Mouse (Mus musculus) heart, embryonic 16.5 days (tissue): ENCODE results near the gene Gck. TPM values are rescaled to one million over a fixed set of nuclear protein-coding genes. Genes with fewer than 3 reads are reported as not detected.

Source experiments
- ATAC-seq: fragments of 200-750 bp; cut with Nextera tagmentation; replicated peaks from 2 replicates; pipeline ENCODE4 v1.8.0; 2017; ENCODE audit warnings: moderate number of reproducible peaks; ENCODE audit not compliant: insufficient read depth, low FRiP score; ENCODE audit errors: extremely low read depth
- H3K27ac ChIP-seq: fragments of 300-500 bp; sonication (generic); 2 replicates; pipeline ENCODE4 v1.5.1; 2014; ENCODE audit warnings: mild to moderate bottlenecking, low read length, control low read depth, moderate library complexity
- H3K27me3 ChIP-seq: fragments of 300-500 bp; sonication (generic); 2 replicates; pipeline ENCODE4 v1.6.1; 2014; ENCODE audit warnings: low read length, mixed read lengths; ENCODE audit not compliant: control insufficient read depth, insufficient read depth
- H3K36me3 ChIP-seq: fragments of 300-500 bp; sonication (generic); 2 replicates; pipeline ENCODE4 v1.6.1; 2014; ENCODE audit not compliant: control insufficient read depth, insufficient read depth
- H3K4me1 ChIP-seq: fragments of 300-500 bp; sonication (generic); 2 replicates; pipeline ENCODE4 v1.6.1; 2014; ENCODE audit warnings: low read length, mixed read lengths; ENCODE audit not compliant: control insufficient read depth, insufficient read depth
- H3K4me2 ChIP-seq: fragments of 300-500 bp; sonication (generic); 2 replicates; pipeline ENCODE4 v1.6.1; 2014; ENCODE audit warnings: low read depth, mild to moderate bottlenecking, control low read depth, low read length
- H3K4me3 ChIP-seq: fragments of 300-500 bp; sonication (generic); 2 replicates; pipeline ENCODE4 v1.5.1; 2014; ENCODE audit warnings: mild to moderate bottlenecking, control low read depth, low read length
- H3K9ac ChIP-seq: fragments of 300-500 bp; sonication (generic); 2 replicates; pipeline ENCODE4 v1.6.1; 2014; ENCODE audit warnings: low read length, control low read depth
- H3K9me3 ChIP-seq: fragments of 300-500 bp; sonication (generic); replicated peaks from 2 replicates; pipeline ENCODE4 v1.6.1; 2016; ENCODE audit warnings: low read length; ENCODE audit not compliant: control insufficient read depth
- WGBS: fragments of 180-500 bp; shearing (Covaris S2); extraction: QIAGEN DNeasy Blood & Tissue Kit; methylation state at CpG from one replicate; pipeline ENCODE4 v1.1.7; 2014; 5-methylcytosine and 5-hydroxymethylcytosine counted together
- polyA plus RNA-seq: library from polyadenylated mRNA; unstranded; fragments of >200 nt; fragmentation: Nextera tagmentation; extraction: Ambion mirVana; gene quantifications from 2 replicates; pipeline ENCODE4 v1.2.1, GENCODE M21; 2015

The Gck gene
- polyA plus RNA-seq, 1 experiment from 2014 or later = 1.2 TPM

GRCm38 (mm10) chr11:5920323-5920960 is 29.4 kb downstream of the Gck start:
- H3K4me2 ChIP-seq = no peak overlapping the region
- H3K27me3 ChIP-seq = no peaks in the 10 kb centered on the region
- H3K9me3 ChIP-seq = no peaks in the 10 kb centered on the region; the same call in 1 of the 2 replicates
- WGBS = 36% methylated on average over 17 of the region's 17 CpGs
- no peak overlapping the region for H3K9ac ChIP-seq
- no peaks in the 10 kb centered on the region for H3K36me3 ChIP-seq
- no peak overlapping the region for H3K4me3 ChIP-seq
- no peak overlapping the region for H3K27ac ChIP-seq
- H3K4me1 ChIP-seq = peaks cover 11% of the 10 kb centered on the region
- no peak for ATAC-seq

GRCm38 (mm10) chr11:5919606-5920005 is 30.3 kb downstream of the Gck start:
- Histone ChIP-seq H3K4me3 (no peak overlapping the region), H3K27me3 (no peaks in the 10 kb centered on the region), H3K36me3 (no peaks in the 10 kb centered on the region), H3K4me2 (no peak overlapping the region), H3K27ac (no peak overlapping the region), H3K4me1 (peaks cover 13% of the 10 kb centered on the region), H3K9me3 (no peaks in the 10 kb centered on the region; the same call in 1 of the 2 replicates), H3K9ac (no peak overlapping the region)
- 86% methylated on average over 4 of the region's 4 CpGs for WGBS
- ATAC-seq = no peak

DNA sequence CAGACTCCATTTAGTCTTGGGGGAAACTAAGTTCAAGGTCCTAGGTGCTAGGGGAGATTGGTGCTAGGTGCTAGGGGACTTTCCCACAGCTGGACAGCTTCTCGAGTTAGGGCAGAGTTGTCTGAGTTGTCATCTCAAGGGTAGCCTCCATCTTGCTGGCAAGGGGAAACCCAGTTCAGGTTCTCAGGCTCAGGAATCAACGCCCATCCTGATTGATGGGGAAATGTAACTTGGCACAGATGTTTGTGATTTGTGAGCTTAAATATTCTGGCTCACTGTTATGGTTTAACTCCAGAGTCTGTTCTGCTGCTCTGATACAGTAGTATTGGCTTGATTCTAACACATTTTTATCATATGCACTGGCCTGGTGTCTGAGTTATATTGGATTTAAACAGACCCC is 31.8 kb downstream of the Gck start:
- H3K4me3 ChIP-seq = no peak overlapping the region
- no peaks in the 10 kb centered on the region for H3K27me3 ChIP-seq
- H3K36me3 ChIP-seq = no peaks in the 10 kb centered on the region
- peaks cover 15% of the 10 kb centered on the region for H3K4me1 ChIP-seq
- H3K9me3 ChIP-seq = no peaks in the 10 kb centered on the region; the same call in 1 of the 2 replicates
- no peak overlapping the region for H3K9ac ChIP-seq
- WGBS = 76% methylated on average over 2 of the region's 2 CpGs
- H3K27ac ChIP-seq = no peak overlapping the region
- ATAC-seq = no peak
- H3K4me2 ChIP-seq = no peak overlapping the region

GRCm38 (mm10) chr11:5916178-5916548 is 33.7 kb downstream of the Gck start:
- H3K27me3 ChIP-seq = no peaks in the 10 kb centered on the region
- WGBS = 63% methylated on average over 8 of the region's 8 CpGs
- no peak overlapping the region for H3K27ac ChIP-seq
- H3K36me3 ChIP-seq = no peaks in the 10 kb centered on the region
- H3K9ac ChIP-seq = no peak overlapping the region
- no peak overlapping the region for H3K4me2 ChIP-seq
- H3K4me1 ChIP-seq = peaks cover 16% of the 10 kb centered on the region
- no peaks in the 10 kb centered on the region; the same call in 1 of the 2 replicates for H3K9me3 ChIP-seq
- no peak for ATAC-seq
- H3K4me3 ChIP-seq = no peak overlapping the region

- H3K27ac ChIP-seq = 0 out of 2 replicates have a peak overlapping the region, but pooled peaks have one; percentile 6
Observed at GRCm38 (mm10) chr11:5915429-5916177, 34.3 kb downstream of the Gck start.

GRCm38 (mm10) chr11:5914940-5915339 is 34.9 kb downstream of the Gck start:
- H3K4me1 ChIP-seq = peaks cover 16% of the 10 kb centered on the region
- WGBS = 51% methylated on average over 5 of the region's 5 CpGs
- H3K36me3 ChIP-seq = no peaks in the 10 kb centered on the region
- no peaks in the 10 kb centered on the region; the same call in 1 of the 2 replicates for H3K9me3 ChIP-seq
- H3K4me3 ChIP-seq = no peak overlapping the region
- no peak overlapping the region for H3K27ac ChIP-seq
- no peak for ATAC-seq
- no peak overlapping the region for H3K4me2 ChIP-seq
- no peaks in the 10 kb centered on the region for H3K27me3 ChIP-seq
- H3K9ac ChIP-seq = no peak overlapping the region

More at GRCm38 (mm10) chr11:5915429-5916177, 34.3 kb downstream of the Gck start:
- H3K4me2 ChIP-seq = 0 out of 2 replicates have a peak overlapping the region, but pooled peaks have one; percentile 7
- H3K9me3 ChIP-seq = no peaks in the 10 kb centered on the region; the same call in 1 of the 2 replicates
- no peaks in the 10 kb centered on the region for H3K27me3 ChIP-seq
- 0 out of 2 replicates have a peak, but pooled peaks have one; percentile 21 for ATAC-seq
- no peaks in the 10 kb centered on the region for H3K36me3 ChIP-seq
- H3K4me3 ChIP-seq = no peak overlapping the region
- H3K4me1 ChIP-seq = peaks cover 16% of the 10 kb centered on the region
- 48% methylated on average over 5 of the region's 5 CpGs for WGBS
- H3K9ac ChIP-seq = no peak overlapping the region

- H3K4me3 ChIP-seq = no peak overlapping the region
- peaks cover 16% of the 10 kb centered on the region for H3K4me1 ChIP-seq
- no peak overlapping the region for H3K4me2 ChIP-seq
- H3K9me3 ChIP-seq = no peaks in the 10 kb centered on the region; the same call in 1 of the 2 replicates
- H3K9ac ChIP-seq = no peak overlapping the region; the same call in 1 of the 2 replicates
- WGBS = 77% methylated on average over 4 of the region's 4 CpGs
- no peaks in the 10 kb centered on the region for H3K36me3 ChIP-seq
- H3K27me3 ChIP-seq = no peaks in the 10 kb centered on the region
- no peak for ATAC-seq
- no peak overlapping the region for H3K27ac ChIP-seq
Observed at GRCm38 (mm10) chr11:5913936-5914335, 35.9 kb downstream of the Gck start.

- H3K36me3 ChIP-seq = no peaks in the 10 kb centered on the region
- H3K27me3 ChIP-seq = no peaks in the 10 kb centered on the region
- no peak for ATAC-seq
- no peak overlapping the region for H3K9ac ChIP-seq
- H3K4me3 ChIP-seq = no peak overlapping the region
- no peaks in the 10 kb centered on the region for H3K9me3 ChIP-seq
- peaks cover 16% of the 10 kb centered on the region for H3K4me1 ChIP-seq
- H3K27ac ChIP-seq = no peak overlapping the region
- no peak overlapping the region for H3K4me2 ChIP-seq
- WGBS = 34% methylated on average over 8 of the region's 8 CpGs
Observed at GRCm38 (mm10) chr11:5913256-5913655, 36.6 kb downstream of the Gck start.

DNA sequence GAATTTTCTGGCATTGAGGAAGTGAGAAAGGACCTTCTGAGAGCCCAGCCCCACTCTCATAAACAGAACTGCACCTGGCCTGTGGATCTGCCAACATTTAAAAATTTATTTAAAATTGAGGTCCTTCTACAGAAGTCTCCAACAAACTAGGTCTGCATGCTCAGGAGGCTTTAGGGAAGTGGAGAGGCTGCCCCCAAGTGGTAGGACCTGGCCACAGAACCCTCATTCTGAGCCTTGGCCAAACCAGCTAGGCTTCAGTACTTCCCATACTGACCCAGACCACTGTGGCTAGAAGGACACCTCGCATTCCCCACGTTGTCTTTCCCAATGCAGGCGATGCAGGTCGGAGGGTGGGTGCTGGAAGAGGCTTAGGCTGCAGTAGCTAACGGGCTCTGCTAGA is 37.2 kb downstream of the Gck start:
- Histone ChIP-seq H3K9ac (no peak overlapping the region), H3K27me3 (no peaks in the 10 kb centered on the region), H3K4me2 (no peak overlapping the region), H3K27ac (no peak overlapping the region), H3K4me3 (no peak overlapping the region), H3K36me3 (no peaks in the 10 kb centered on the region), H3K4me1 (peaks cover 12% of the 10 kb centered on the region), H3K9me3 (no peaks in the 10 kb centered on the region)
- peak; percentile 67; the same call in 1 of the 2 replicates for ATAC-seq
- 30% methylated on average over 5 of the region's 5 CpGs for WGBS
